Mouse (Mus musculus): ENCODE measurements around the gene Pnpla1.
A peak's percentile ranks its signal among the peaks of the same experiment; 100 is the strongest.

The Pnpla1 gene

GRCm38 (mm10) chr17:28926866-28927635 is 68.8 kb downstream of the Pnpla1 start:
- DNase-seq: peak; percentile 75

DNA sequence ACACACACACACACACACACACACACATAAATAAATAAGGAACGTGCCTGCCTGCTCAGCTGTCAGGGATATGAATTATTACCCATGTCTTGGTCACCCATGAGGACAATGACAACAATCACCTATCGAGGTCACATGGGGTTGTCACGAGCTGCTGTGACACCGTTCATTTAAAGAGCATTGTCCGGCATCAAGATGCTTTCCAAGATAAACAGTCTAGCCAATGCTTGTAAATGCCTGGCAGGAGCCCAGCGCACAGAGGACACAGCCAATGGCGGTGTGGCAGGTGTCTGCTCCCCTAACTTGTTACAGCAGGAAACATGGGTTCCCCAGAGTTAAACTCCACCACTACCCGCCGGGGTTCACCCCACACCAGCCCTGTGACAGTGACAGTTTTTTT is 69.8 kb downstream of the Pnpla1 start:
- no peak for DNase-seq

DNA sequence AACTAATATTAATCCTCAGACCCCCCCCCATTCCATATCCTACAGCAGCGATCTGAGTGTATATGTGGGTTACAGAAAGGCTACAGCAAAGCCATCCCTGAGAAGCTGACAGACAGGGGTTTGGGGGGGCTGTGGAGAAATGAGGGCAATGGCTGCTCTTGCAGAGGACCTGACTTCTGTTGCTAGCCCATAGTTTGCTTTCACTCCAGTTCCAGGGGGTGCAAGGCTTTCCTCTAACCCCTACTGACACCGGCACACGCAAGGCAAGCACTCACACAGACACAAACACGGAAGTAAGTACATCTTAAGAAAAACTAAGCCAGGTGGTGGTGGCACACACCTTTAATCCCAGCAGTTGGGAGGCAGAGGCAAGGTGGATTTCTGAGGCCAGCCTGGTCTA is 71.2 kb downstream of the Pnpla1 start:
- no peak for DNase-seq

- DNase-seq: peak; percentile 98
These were observed 72.3 kb downstream of the Pnpla1 start for GRCm38 (mm10) chr17:28930392-28931074.

- no peak for DNase-seq
These were observed 73.4 kb downstream of the Pnpla1 start for GRCm38 (mm10) chr17:28931436-28932211.

DNA sequence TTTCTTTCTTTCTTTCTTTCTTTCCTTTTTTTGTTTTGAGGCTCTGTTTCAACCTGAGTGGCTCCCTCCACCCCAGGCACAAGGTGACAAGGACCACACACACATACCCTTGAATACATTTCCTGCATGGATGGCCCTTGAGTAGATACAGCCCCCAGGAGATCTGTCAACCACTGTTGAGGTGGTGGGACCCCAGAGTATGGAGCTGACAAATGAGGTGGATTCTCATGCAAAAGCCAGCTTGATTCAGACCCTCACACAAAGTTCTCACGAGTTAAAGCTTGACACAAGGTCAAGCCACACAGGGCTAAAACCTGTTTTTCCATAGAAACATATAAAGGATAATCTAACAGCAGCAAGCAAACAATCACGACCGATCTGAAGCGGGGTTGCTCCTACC is 74.1 kb downstream of the Pnpla1 start:
- DNase-seq: no peak

DNA sequence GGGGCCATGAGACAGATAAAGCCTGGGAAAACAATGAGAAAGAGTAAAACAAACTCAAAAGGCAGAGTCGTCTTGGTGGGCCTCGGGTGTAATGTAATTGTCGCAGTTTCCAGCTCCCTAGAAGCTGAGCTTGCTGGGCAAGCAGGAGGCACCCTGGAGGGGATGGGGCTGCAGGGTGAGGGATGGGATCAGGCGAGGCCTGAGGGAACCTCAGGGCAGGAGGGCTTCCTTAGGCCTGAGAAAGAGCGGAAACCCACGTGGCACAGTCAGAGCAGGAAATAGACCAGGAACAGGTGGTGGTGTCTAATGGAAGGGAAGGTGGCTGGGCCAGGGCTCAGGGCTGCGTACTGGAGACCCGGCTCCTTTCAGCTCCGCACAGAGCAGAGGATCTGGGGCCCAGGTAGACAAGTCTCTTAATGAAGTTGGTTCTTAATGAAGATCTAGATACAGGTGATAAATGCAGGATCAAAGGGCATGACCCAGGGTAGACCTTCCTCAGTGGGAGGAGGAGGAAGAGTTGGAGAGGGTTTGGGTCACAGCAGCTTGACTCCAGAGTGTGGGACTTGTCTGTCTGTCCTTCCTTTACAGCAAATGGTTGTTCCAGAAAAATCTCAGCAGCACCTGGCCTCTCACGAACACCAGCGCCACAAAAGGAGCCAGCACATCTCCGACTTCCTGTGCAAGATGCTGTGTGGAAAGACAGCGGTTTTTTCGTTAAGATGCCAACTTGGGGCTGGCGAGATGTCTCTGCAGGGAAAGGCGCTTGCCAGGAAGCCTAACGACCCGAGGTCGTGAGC is 76.1 kb downstream of the Pnpla1 start:
- DNase-seq: no peak

GRCm38 (mm10) chr17:28936133-28936532 is 77.9 kb downstream of the Pnpla1 start:
- DNase-seq: no peak

- peak; percentile 76 for DNase-seq
These were observed 78.6 kb downstream of the Pnpla1 start for GRCm38 (mm10) chr17:28936622-28937345.
